Mouse (Mus musculus) lung, postnatal 0 days (tissue): ENCODE results near the gene Wfdc10.

Experiments
- CTCF ChIP-seq: IDR thresholded peaks from 2 replicates; pipeline ENCODE4 v1.5.1; 2016; ENCODE audit warnings: antibody characterized with exemption, mild to moderate bottlenecking
- EP300 ChIP-seq: IDR thresholded peaks from 2 replicates; pipeline ENCODE4 v1.6.1; 2016; ENCODE audit warnings: antibody characterized with exemption, mild to moderate bottlenecking, control low read depth

- TF ChIP-seq EP300 (no peak), CTCF (peak; percentile 30; the same call in 1 of the 2 replicates)
These were observed 20.3 kb downstream of the Wfdc10 start for GRCm38 (mm10) chr2:164676103-164676502.
